Mouse (Mus musculus): ENCODE data around the gene Klhdc10.
A peak's percentile ranks its signal among the peaks of the same experiment; 100 is the strongest.
"Not testable (repeated sequence)": the region's sequence is repeated elsewhere in the genome, so short reads cannot be mapped to it uniquely, and the experiment has no call there.

The Klhdc10 gene

GRCm38 (mm10) chr6:30401308-30402015 is at the start of gene Klhdc10:
TSS of gene Klhdc10 (plus strand) at chr6:30401868.
- DNase-seq = peak; percentile 99 to 100

GRCm38 (mm10) chr6:30352762-30353161 is 48.9 kb upstream of the Klhdc10 start:
- DNase-seq = no peak

GRCm38 (mm10) chr6:30353661-30354060 is 48.0 kb upstream of the Klhdc10 start:
- no peak for DNase-seq

GRCm38 (mm10) chr6:30354760-30355159 is 46.9 kb upstream of the Klhdc10 start:
- no peak for DNase-seq

- peak in 1 of 2 experiments; percentile 32 for DNase-seq
Observed at GRCm38 (mm10) chr6:30355701-30356100, 46.0 kb upstream of the Klhdc10 start.

- DNase-seq = no peak
Observed at GRCm38 (mm10) chr6:30356161-30356560, 45.5 kb upstream of the Klhdc10 start.

GRCm38 (mm10) chr6:30356680-30357079 is 45.0 kb upstream of the Klhdc10 start:
- no peak for DNase-seq

- DNase-seq = peak; percentile 63 to 84
Observed at GRCm38 (mm10) chr6:30357561-30358177, 44.0 kb upstream of the Klhdc10 start.

- no peak for DNase-seq
Observed at GRCm38 (mm10) chr6:30359762-30360509, 41.7 kb upstream of the Klhdc10 start.

- no peak for DNase-seq
Observed at GRCm38 (mm10) chr6:30363808-30364207, 37.9 kb upstream of the Klhdc10 start.

GRCm38 (mm10) chr6:30369291-30369690 is 32.4 kb upstream of the Klhdc10 start:
- no peak for DNase-seq

- no peak for DNase-seq
Observed at GRCm38 (mm10) chr6:30372627-30373369, 28.9 kb upstream of the Klhdc10 start.

GRCm38 (mm10) chr6:30374731-30375510 is 26.7 kb upstream of the Klhdc10 start:
- peak; percentile 59 to 76 for DNase-seq

GRCm38 (mm10) chr6:30375791-30376190 is 25.9 kb upstream of the Klhdc10 start:
- no peak for DNase-seq

GRCm38 (mm10) chr6:30381116-30381515 is 20.6 kb upstream of the Klhdc10 start:
- no peak for DNase-seq

- not testable (repeated sequence) for DNase-seq
Observed at GRCm38 (mm10) chr6:30390271-30390670, 11.4 kb upstream of the Klhdc10 start.

- DNase-seq = peak; percentile 80 to 86
Observed at GRCm38 (mm10) chr6:30390714-30391697, 10.7 kb upstream of the Klhdc10 start, which contains the start of gene Zc3hc1. TSS of gene Zc3hc1 (minus strand) at chr6:30391028.

GRCm38 (mm10) chr6:30391996-30392395 is 9.7 kb upstream of the Klhdc10 start:
- DNase-seq = no peak

- no peak for DNase-seq
Observed at GRCm38 (mm10) chr6:30400146-30400545, 1.5 kb upstream of the Klhdc10 start.

- DNase-seq = no peak
Observed at GRCm38 (mm10) chr6:30400716-30401115, 952 bp upstream of the Klhdc10 start.

GRCm38 (mm10) chr6:30402091-30402491 is 423 bp downstream of the Klhdc10 start:
- DNase-seq = no peak

Data from lung, postnatal 4 days (tissue).